Mouse (Mus musculus): ENCODE data around the gene Sesn3.

DNA sequence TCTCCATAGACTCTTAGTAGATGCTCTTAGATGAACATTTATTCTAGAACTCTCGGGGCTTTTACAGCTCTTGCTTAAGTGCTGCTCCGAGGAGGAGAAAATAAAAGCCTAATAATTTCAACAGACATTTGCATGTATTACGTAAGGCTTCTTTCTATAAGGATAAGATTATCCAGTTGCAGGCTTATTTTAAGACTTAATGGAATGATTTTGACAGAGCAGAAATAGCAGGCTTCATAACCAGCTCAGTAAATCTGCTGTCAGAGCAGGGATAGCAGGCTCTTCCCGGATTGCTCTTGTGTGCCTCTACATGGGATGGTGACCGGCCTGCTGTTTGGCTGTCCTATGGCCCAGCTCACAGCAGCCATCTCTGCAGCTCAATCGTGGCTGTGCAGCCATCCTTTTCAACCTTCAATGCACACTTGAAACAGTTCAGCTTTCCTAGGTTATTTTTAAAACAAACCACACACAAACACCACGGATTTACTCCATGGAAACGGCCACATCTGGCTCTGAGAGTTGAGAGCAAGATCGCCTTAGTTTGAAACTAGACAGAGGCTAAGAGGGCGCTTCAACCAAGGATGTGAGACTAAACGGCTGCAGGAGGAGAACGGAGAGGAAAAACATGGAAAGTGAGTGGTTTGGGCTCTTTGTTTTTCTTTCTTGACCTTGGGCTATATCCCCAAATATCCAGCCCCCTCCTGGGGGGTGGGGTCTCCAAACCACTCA, 27.2 kb upstream of the Sesn3 start:
- TF ChIP-seq CTCF (IDR thresholded peaks at IDR 0.05; ENCODE audit: control insufficient read depth, insufficient read depth, insufficient replicate concordance, low read depth, low read length) (no peak), POLR2A (IDR thresholded peaks at IDR 0.05; ENCODE audit: control insufficient read depth, low read depth, low read length) (no peak)
